Mouse (Mus musculus) Patski (cell line): ENCODE measurements around the gene Ankle1. TPM values are rescaled to one million over a fixed set of nuclear protein-coding genes. Genes with fewer than 3 reads are reported as not detected.
A peak's percentile ranks its signal among the peaks of the same experiment; 100 is the strongest.

Experiments
- ATAC-seq: fragments of 100-300 bp; one replicate; pipeline ENCODE4 v1.8.0; 2021
- CTCF ChIA-PET: fragments of 350-600 bp; sonication (Branson Sonifier 250); formaldehyde crosslinking; loops from one replicate; lab custom pipeline; 2022; ENCODE audit warnings: inconsistent platforms; lab: Charles Lee
- POLR2A ChIA-PET: fragments of 350-600 bp; sonication (Branson Sonifier 250); formaldehyde crosslinking; loops from one replicate; lab custom pipeline; 2022; ENCODE audit warnings: antibody characterized with exemption, inconsistent platforms; lab: Charles Lee
- DNase-seq: peaks from one replicate; pipeline ENCODE4 v3.0.0-alpha.2; 2011; ENCODE audit warnings: low read depth, low spot score
- H3K27me3 ChIP-seq: fragments of 371-371 bp; one replicate; pipeline ENCODE4 v1.5.1; 2021
- CTCF ChIP-seq: fragments of 100-300 bp; IDR thresholded peaks from one replicate; pipeline ENCODE4 v1.5.1; 2021
- in situ Hi-C: fragments of 300-500 bp; cut with MboI; formaldehyde crosslinking; loops from 3 replicates; pipeline ENCODE4 v1.11.1; 2018; ENCODE audit warnings: low pct_unique_long_range_greater_than_20kb, mixed read lengths
- polyA plus RNA-seq: library from polyadenylated mRNA; unstranded; gene quantifications from one replicate; pipeline ENCODE4 v1.2.3, GENCODE M21; 2021

Gene Ankle1
- polyA plus RNA-seq, 1 experiment from 2014 or later, result 9.0 TPM

DNA sequence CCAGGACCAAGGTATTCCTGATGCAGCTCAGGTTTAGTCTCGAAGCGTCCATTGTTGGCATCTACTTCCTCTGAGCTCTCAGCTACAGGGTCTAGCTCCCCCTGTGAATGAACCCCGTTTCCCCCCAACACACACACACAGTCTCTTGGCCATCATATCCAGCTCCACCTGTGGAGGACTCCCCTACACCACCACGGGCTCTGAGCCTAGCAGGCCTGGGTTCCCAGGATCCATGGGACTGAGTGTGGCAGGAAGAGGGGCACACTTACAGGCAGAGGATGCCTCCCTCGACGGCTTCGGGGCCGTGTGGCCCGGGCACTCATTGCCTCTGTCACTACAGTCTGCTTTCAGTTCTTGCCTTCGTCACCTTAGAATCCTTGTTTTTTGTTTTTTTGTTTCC is 10.7 kb upstream of the Ankle1 start:
- in situ Hi-C loops, result no loop called here
- CTCF ChIA-PET, result interaction anchor here (1.2 kb wide), 1 partner anchor 10 kb away, joined by 4 read pairs; no protein-coding TSS in a partner anchor

DNA sequence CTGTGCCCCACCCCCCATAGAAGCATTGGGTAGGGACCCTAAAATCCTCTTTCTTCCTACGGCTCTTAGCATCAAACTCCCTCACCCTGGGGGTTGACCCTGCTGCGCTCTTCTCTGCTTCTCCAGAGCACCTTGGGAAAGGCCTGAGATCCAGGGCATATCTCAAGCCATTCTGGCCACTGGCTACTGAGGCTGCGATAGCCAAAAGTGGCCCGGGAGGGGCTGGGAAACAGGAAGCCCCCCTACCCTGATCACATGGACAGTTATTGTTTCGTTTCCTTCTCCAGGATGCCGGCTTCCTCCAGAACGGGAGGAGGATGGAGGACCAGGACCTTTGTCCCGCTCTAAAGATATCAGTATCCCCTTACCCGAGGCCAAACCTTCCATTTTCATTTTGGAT is 10.2 kb upstream of the Ankle1 start, which contains the start of gene Ushbp1:
Gene Ushbp1 (minus strand): TSS at position 174 of the 400 bp plus-strand sequence.
- POLR2A ChIA-PET, result interaction anchor here (1.0 kb wide), 1 partner anchor 10 kb away, joined by 3 read pairs; no protein-coding TSS in a partner anchor

More for the DNA sequence above, 10.7 kb upstream of the Ankle1 start:
- POLR2A ChIA-PET, result no interaction called here
- DNase-seq, result no peak
- TF ChIP-seq CTCF, result no peak
- no peak for ATAC-seq
- no peaks in the 10 kb centered on the region for H3K27me3 ChIP-seq

DNA sequence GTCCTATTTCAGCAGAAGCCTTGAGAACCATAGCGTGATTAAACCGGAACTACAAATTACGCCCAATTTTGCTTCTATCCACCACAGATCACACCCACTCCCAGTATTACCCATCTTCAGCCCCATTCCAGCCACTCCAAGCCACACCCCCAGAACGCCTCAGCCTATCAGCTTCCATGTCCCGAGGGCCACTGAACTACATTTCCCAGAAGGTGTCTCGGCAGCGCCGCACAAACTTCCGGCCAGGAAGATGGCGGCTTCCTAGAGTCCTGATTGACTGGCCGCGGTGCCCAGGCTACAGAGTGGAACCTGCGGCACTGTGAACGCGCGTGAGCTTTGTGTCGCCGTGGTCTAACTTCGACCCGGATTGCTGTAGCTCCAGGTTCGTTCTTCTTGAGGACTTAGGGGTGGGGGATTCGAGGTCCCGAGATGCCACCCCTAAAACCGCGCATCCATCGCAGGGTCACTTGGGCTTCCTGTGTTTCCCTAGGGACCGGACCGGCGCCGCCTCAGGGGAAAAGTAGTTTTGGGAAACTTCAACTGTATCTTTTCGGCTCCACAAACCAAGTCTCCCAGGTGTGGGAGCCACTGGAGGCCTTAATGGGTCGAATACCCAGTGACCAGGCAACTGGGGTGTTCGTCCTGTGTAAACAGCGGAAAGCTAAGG is 9.0 kb upstream of the Ankle1 start, which contains the start of gene Babam1:
Gene Babam1 (plus strand): TSS at position 223 of the 667 bp plus-strand sequence.
- DNase-seq (peak; percentile 76), ATAC-seq (peak; percentile 97)
- POLR2A ChIA-PET, result interaction anchor here (0.7 to 2.4 kb wide), 6 partner anchors 8 to 25 kb away, joined by 3 to 11 read pairs (median 4); partner anchors contain the start of gene Nr2f6
- no peaks in the 10 kb centered on the region for H3K27me3 ChIP-seq
- no peak for TF ChIP-seq CTCF
- CTCF ChIA-PET, result interaction anchor here (0.8 to 2.7 kb wide), 4 partner anchors 10 to 62 kb away, joined by 3 to 12 read pairs (median 4); partner anchors contain the start of gene Ocel1
- in situ Hi-C loops, result no loop called here

More for the DNA sequence above, 10.2 kb upstream of the Ankle1 start, which contains the start of gene Ushbp1:
- TF ChIP-seq CTCF, result no peak
- no peak for DNase-seq
- CTCF ChIA-PET, result interaction anchor here (1.2 to 1.6 kb wide), 2 partner anchors 11 to 12 kb away, joined by 4 read pairs; no protein-coding TSS in a partner anchor
- in situ Hi-C loops, result no loop called here
- H3K27me3 ChIP-seq, result no peaks in the 10 kb centered on the region
- no peak for ATAC-seq

DNA sequence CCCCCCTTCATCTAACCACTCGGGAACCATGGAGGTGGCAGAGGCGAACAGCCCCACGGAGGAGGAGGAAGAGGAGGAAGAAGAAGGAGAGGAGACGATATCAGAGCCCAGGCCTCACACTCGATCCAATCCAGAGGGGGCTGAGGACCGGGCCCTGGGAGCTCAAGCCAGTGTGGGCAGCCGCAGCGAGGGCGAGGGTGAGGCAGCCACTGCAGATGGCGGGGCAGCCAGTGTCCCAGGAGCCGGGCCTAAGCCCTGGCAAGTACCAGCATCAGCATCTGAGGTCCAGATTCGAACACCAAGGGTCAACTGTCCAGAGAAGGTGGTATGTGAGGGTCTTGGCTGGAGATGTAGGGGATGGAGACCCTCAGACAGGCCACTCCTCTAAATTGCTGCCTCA is 8.1 kb upstream of the Ankle1 start:
- ATAC-seq (no peak), DNase-seq (no peak)
- no peak for TF ChIP-seq CTCF
- in situ Hi-C loops, result no loop called here
- POLR2A ChIA-PET, result interaction anchor here (0.9 to 2.4 kb wide), 3 partner anchors 18 to 26 kb away, joined by 4 to 11 read pairs (median 4); no protein-coding TSS in a partner anchor
- H3K27me3 ChIP-seq, result no peaks in the 10 kb centered on the region
- CTCF ChIA-PET, result interaction anchor here (0.8 to 2.7 kb wide), 3 partner anchors 11 to 63 kb away, joined by 3 to 12 read pairs (median 4); partner anchors contain the start of gene Ocel1

DNA sequence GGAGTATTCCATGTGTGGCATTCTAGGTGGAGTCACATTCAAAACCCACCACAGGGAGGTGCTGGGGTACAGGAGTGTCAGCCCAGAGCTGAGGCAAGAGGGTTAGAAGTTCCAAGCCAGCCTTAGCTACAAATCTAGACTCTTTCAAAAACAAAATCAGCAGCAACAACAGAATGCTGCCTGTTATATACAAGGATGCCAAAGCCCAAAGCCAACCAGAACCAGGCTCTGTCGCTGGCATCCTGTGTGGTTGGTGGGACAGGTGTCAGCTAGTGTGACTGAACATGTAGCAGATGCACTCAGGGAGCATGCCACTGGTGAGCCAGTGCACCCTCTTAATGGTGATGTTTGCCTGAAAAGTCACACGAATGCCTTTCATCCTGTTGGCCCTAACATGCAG is 5.0 kb upstream of the Ankle1 start:
- no peak for TF ChIP-seq CTCF
- CTCF ChIA-PET, result no interaction called here
- ATAC-seq (no peak), DNase-seq (no peak)
- H3K27me3 ChIP-seq, result no peaks in the 10 kb centered on the region
- POLR2A ChIA-PET, result no interaction called here
- in situ Hi-C loops, result no loop called here

DNA sequence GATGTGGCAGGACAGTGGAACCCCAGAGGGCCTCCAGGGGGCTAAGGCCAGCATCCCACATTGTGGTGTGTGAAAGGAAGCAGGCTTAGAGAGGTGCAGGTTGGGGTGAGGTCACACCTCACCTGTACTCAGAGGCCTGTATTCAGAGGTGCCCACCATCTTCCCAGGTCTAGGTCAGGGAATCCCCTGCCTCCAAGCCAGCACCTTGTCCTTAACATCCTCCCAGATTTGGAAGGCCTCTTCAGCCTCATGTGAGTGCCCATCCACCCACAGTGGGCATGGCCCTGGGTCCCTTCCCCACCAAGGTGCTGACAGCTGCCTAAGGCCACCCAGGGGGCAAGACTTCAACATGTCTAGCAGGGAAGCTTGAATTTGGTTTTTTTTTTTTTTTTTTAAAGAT is 4.4 kb upstream of the Ankle1 start:
- DNase-seq (no peak), ATAC-seq (no peak)
- CTCF ChIA-PET, result no interaction called here
- POLR2A ChIA-PET, result no interaction called here
- no peaks in the 10 kb centered on the region for H3K27me3 ChIP-seq
- in situ Hi-C loops, result no loop called here
- TF ChIP-seq CTCF, result no peak

DNA sequence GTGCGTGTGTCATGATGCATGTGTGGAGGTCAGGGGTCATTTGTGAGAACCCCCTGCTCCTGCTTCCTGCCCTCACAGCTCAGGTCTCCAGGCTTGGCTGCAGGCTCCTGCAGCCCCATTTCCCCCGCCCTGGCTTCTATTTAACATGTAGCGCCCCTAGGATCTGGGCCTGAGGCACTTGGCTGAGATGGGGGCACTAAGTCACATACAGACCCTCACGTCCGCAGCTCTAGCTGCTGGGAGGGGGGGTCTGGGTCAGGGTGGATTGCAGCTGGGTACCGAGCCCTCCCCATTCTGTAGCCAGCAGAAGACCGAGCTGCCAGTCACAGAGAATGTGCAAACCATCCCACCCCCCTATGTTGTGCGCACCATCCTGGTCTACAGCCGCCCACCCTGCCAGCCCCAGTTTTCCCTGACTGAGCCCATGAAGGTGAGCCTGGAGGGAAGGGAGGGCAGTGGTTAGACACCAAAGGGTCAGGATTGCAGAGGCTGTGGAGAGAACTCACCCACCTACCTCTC is 3.3 kb upstream of the Ankle1 start:
- in situ Hi-C loops, result no loop called here
- CTCF ChIA-PET, result interaction anchor here (1.8 kb wide), 1 partner anchor 62 kb away, joined by 5 read pairs; the partner anchor contains the start of gene Mrpl34
- H3K27me3 ChIP-seq, result no peaks in the 10 kb centered on the region
- POLR2A ChIA-PET, result interaction anchor here (1.6 kb wide), 1 partner anchor 24 kb away, joined by 5 read pairs; no protein-coding TSS in a partner anchor
- ATAC-seq, result no peak
- no peak for TF ChIP-seq CTCF
- no peak for DNase-seq

DNA sequence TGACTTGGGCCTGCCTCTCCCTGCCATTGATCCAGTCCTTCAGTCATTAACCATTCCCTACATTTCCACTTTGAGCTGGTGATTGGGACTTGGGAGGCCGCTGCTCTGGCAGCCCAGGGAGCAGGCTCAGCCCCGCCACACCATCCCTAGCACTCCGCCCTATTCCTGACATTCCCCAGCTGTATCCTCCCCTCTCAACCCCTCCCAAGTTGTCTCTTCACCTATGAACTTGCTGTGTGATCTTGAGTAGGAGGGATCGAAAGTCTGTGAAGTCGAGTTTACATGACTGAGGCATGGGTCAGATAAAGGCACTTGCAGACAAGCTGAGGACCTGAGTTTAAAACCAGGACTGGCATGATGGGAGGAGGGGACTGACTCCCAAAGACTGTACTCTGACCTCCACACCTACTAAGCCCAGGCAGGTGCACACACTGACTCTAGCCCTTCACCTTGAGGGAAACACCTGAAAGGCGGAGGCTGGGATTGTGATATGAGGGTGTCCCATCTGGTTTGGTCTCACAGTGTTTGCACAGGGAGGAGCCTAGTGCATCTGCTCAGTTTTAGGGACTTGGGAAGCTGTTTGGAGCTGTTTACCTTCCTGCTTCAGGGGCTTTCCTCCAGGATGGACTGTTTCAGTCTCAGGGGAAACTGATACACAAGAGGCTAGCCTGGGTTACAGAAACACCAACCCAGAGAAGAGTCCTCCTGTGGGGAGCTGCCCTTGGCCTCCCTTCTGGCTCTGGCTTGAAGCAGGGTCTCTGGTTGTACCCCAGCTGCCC is 2.5 kb upstream of the Ankle1 start:
- CTCF ChIA-PET, result interaction anchor here (1.8 to 2.8 kb wide), 2 partner anchors 31 to 61 kb away, joined by 5 to 14 read pairs; partner anchors contain the start of genes Mrpl34 and Ocel1
- TF ChIP-seq CTCF, result no peak
- DNase-seq, result no peak
- in situ Hi-C loops, result no loop called here
- no peak for ATAC-seq
- POLR2A ChIA-PET, result interaction anchor here (1.6 kb wide), 1 partner anchor 25 kb away, joined by 5 read pairs; no protein-coding TSS in a partner anchor
- H3K27me3 ChIP-seq, result no peaks in the 10 kb centered on the region

DNA sequence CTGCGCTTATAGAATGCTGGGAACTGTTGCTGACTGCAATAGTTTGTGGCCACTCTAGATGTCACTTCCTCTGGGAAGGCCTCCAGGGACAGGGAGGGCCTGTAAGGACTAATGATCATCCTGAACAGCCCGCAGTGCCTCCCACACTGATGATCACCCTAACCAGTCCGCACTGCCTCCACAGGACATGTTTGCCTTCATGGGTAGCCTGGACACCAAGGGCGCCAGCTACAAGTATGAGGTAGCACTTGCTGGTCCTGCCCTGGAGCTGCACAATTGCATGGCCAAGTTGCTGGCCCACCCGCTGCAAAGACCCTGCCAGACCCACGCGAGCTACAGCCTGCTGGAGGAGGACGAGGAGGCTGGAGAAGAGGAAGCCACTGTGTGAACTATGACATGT is 1.8 kb upstream of the Ankle1 start:
- in situ Hi-C loops, result no loop called here
- CTCF ChIA-PET, result interaction anchor here (1.2 to 2.8 kb wide), 3 partner anchors 10 to 91 kb away, joined by 3 to 14 read pairs (median 4); partner anchors contain the start of gene Ocel1
- POLR2A ChIA-PET, result interaction anchor here (1.2 to 1.6 kb wide), 2 partner anchors 25 to 36 kb away, joined by 4 to 5 read pairs; no protein-coding TSS in a partner anchor
- TF ChIP-seq CTCF, result no peak
- no peaks in the 10 kb centered on the region for H3K27me3 ChIP-seq
- no peak for DNase-seq
- no peak for ATAC-seq

DNA sequence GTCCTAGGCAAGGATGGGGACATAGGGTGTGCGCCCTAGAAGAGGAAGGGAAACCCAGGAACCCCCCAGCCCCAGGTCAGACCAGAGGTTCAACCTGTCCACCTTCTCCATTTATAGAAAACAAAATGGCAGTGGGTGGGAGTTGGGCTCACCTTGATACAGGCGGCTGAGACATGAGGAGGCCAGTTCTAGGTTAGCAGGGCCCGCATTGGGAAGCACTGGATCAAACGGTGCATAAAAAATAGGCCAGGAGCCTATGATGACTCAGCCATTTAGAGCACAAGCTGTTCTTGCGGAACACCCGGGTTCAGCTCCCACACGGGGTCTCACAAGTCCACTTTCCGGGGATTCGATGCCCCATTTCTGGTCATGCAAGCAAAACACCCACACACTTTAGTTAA is 859 bp upstream of the Ankle1 start:
- ATAC-seq (no peak), DNase-seq (no peak)
- ChIA-PET POLR2A (interaction anchor here (0.8 to 1.4 kb wide), 6 partner anchors 8 to 37 kb away, joined by 3 to 4 read pairs (median 4); partner anchors contain the start of gene Babam1), CTCF (interaction anchor here (1.2 to 2.8 kb wide), 5 partner anchors 9 to 90 kb away, joined by 3 to 14 read pairs (median 4); partner anchors contain the start of gene Ocel1)
- TF ChIP-seq CTCF, result no peak
- no peaks in the 10 kb centered on the region for H3K27me3 ChIP-seq
- in situ Hi-C loops, result loop anchor here (5.0 kb wide), 1 partner anchor 33 kb away; the partner anchor contains the start of gene Ocel1
